ENCODE assay signal across 8 mouse cellular contexts in genomic region chr19:37208176-37208755, GRCm38 (mm10). TPM values are rescaled to one million over a fixed set of nuclear protein-coding genes. Genes with fewer than 3 reads are reported as not detected.
DNase-seq lines count a peak whose midpoint lies in the region; ATAC-seq and TF ChIP-seq lines count a peak whose summit lies in the region.

TSS of gene Cpeb3 (minus strand) at chr19:37208601.

- peaks cover 20% of the 10 kb centered on the region for H3K4me1 ChIP-seq in hindbrain, embryonic 15.5 days (replicated peaks)
- peaks cover 6% of the 10 kb centered on the region; the same call in 1 of the 2 replicates for H3K4me1 ChIP-seq in small intestine, adult 2 months (ENCODE audit: control insufficient read depth, insufficient read depth, insufficient read length, low read length)

- no peak for ATAC-seq in frontal cortex, adult (ENCODE audit: low TSS enrichment)
- ATAC-seq in hindbrain, embryonic 15.5 days (ENCODE audit: low FRiP score, low read depth) = no peak

- peak within 1 kb of the TSS; percentile 98 for H3K27ac ChIP-seq in gastrocnemius, adult 2 months
- H3K27ac ChIP-seq in hindbrain, embryonic 15.5 days (replicated peaks) = peak within 1 kb of the TSS; percentile 81
- peak within 1 kb of the TSS; percentile 77 for H3K27ac ChIP-seq in macrophage
- peak within 1 kb of the TSS; percentile 95 for H3K27ac ChIP-seq in small intestine, adult 2 months (ENCODE audit: insufficient read depth, low read depth, low read length)

- no peak for TF ChIP-seq POLR2A in small intestine, adult 2 months (IDR thresholded peaks at IDR 0.05; ENCODE audit: low read depth, low read length)

- peak; percentile 12 to 22 for DNase-seq in frontal cortex, postnatal 10 days (ENCODE audit: low spot score in 2 of 2)
- peak; percentile 51 for DNase-seq in cerebellum, adult 9-10 months
- DNase-seq in gastrocnemius, adult 2 months = peak; percentile 25
- no peak for DNase-seq in left cerebral cortex, adult 8-10 months (ENCODE audit: low spot score in 2 of 2)

- peak; percentile 58 for TF ChIP-seq CTCF in gastrocnemius, adult 2 months (IDR thresholded peaks at IDR 0.05)
- TF ChIP-seq CTCF in small intestine, adult 2 months (IDR thresholded peaks at IDR 0.05; ENCODE audit: extremely low read depth, insufficient read length, insufficient replicate concordance, low read depth, low read length) = peak; percentile 54; the same call in 1 of the 2 replicates

- H3K27me3 ChIP-seq in hindbrain, embryonic 15.5 days = no peaks in the 10 kb centered on the region
- H3K27me3 ChIP-seq in small intestine, adult 2 months (ENCODE audit: control insufficient read depth, insufficient read depth, low read length) = no peaks in the 10 kb centered on the region

- peak within 1 kb of the TSS; percentile 94 for H3K9ac ChIP-seq in hindbrain, embryonic 15.5 days

- peak within 1 kb of the TSS; percentile 77 for H3K4me2 ChIP-seq in hindbrain, embryonic 15.5 days

- intact Hi-C loops in gastrocnemius, adult 2 months (cut with DNase I) = loop anchor here (5.0 kb wide), 1 partner anchor 131 kb away; no protein-coding TSS in a partner anchor

- no peaks in the 10 kb centered on the region for H3K9me3 ChIP-seq in hindbrain, embryonic 15.5 days

- H3K4me3 ChIP-seq in gastrocnemius, adult 2 months = peak within 1 kb of the TSS; percentile 93
- H3K4me3 ChIP-seq in hindbrain, embryonic 15.5 days = peak within 1 kb of the TSS; percentile 86
- H3K4me3 ChIP-seq in macrophage (ENCODE audit: inconsistent target) = peak within 1 kb of the TSS; percentile 75
- peak within 1 kb of the TSS; percentile 68 for H3K4me3 ChIP-seq in small intestine, adult 2 months (ENCODE audit: low read depth, low read length)

- H3K36me3 ChIP-seq in hindbrain, embryonic 15.5 days = peaks cover 19% of the 10 kb centered on the region
- peaks cover 12% of the 10 kb centered on the region for H3K36me3 ChIP-seq in macrophage (ENCODE audit: inconsistent target)
- H3K36me3 ChIP-seq in small intestine, adult 2 months (ENCODE audit: control insufficient read depth, insufficient read depth, low read length) = peaks cover 16% of the 10 kb centered on the region

- peaks cover 70% of the 10 kb centered on the region for H3K79me2 ChIP-seq in macrophage (ENCODE audit: inconsistent target)

- WGBS in hindbrain, embryonic 15.5 days = under 1% methylated on average over 15 of the region's 15 CpGs
- 2% methylated on average over 14 of the region's 15 CpGs for WGBS in macrophage (ENCODE audit: missing documents)
- under 1% methylated on average over 15 of the region's 15 CpGs for WGBS in small intestine, adult 2 months

RNA-seq across cellular contexts. Expression of gene Cpeb3, which starts in this region (rescaled TPM):
- 10 to 100 TPM; 56.0 to 64.8 TPM for total RNA-seq in gastrocnemius, adult 2 months (2021)
- 12.3 and 12.8 TPM in 2 replicates for polyA plus RNA-seq in hindbrain, embryonic 15.5 days (2015; fragmentation: Nextera tagmentation; extraction: Ambion mirVana)
- 10 to 100 TPM; 83.3 to 89.9 (median 85.4) TPM for total RNA-seq in left cerebral cortex, adult 8-10 months (2022)
- 100 to 1,000 TPM in 6 of 26 experiments, 10 to 100 TPM in 18, 1 to 10 TPM in 2; 8.1 to 132 (median 57.2) TPM for total RNA-seq in macrophage (2018; cell fraction: chromatin; rRNA removed)
- total RNA-seq in macrophage (2018; cell fraction: cytosol; rRNA removed) = 10 to 100 TPM in 21 of 26 experiments, 1 to 10 TPM in 5; 5.9 to 38.3 (median 17.0) TPM
- 100 to 1,000 TPM in 1 of 26 experiments, 10 to 100 TPM in 24, 1 to 10 TPM in 1; 9.2 to 104 (median 28.1) TPM for total RNA-seq in macrophage (2018; cell fraction: nucleus; rRNA removed)
- polyA plus RNA-seq in macrophage (2018) = 7.8 to 16.1 TPM (median 11.7 TPM) in 3 replicates
- polyA plus RNA-seq in small intestine, adult 2 months (2012; rRNA removed) = 5.9 and 9.1 TPM in 2 replicates

Comparison
In these comparisons a context has a peak if more than half of its experiments do, and no peak if none do; other contexts are left out.
1. DNase-seq: peak in frontal cortex, postnatal 10 days (2 of 2), cerebellum, adult 9-10 months (single experiment) and gastrocnemius, adult 2 months (single experiment); none in left cerebral cortex, adult 8-10 months (0 of 2).
2. Peak in every context shown above with its lines, with median percentiles within 50 percentile points of each other: H3K27ac ChIP-seq and H3K4me3 ChIP-seq.